Mouse (Mus musculus) limb, embryonic 14.5 days (tissue): ENCODE data around the gene Rad51b. TPM values are rescaled to one million over a fixed set of nuclear protein-coding genes. Genes with fewer than 3 reads are reported as not detected.

ENCODE experiments used
- ATAC-seq: fragments of 200-750 bp; cut with Nextera tagmentation; 2 replicates; pipeline ENCODE4 v1.8.0; 2017; ENCODE audit warnings: low read depth, moderate number of reproducible peaks, moderate TSS enrichment; ENCODE audit not compliant: low FRiP score
- DNase-seq: peaks from one replicate; pipeline ENCODE4 v3.0.0-alpha.2; 2015; ENCODE audit warnings: low spot score
- H3K27ac ChIP-seq: fragments of 300-500 bp; sonication (generic); replicated peaks from 2 replicates; pipeline ENCODE4 v1.5.1; 2014; ENCODE audit warnings: low read depth, mild to moderate bottlenecking, low read length, moderate library complexity, mixed read lengths
- H3K27me3 ChIP-seq: fragments of 300-500 bp; sonication (generic); 2 replicates; pipeline ENCODE4 v1.6.1; 2014; ENCODE audit warnings: low read length, mixed read lengths; ENCODE audit not compliant: control insufficient read depth, insufficient read depth
- H3K36me3 ChIP-seq: fragments of 300-500 bp; sonication (generic); 2 replicates; pipeline ENCODE4 v1.6.1; 2014; ENCODE audit warnings: mild to moderate bottlenecking, low read length, moderate library complexity, mixed read lengths; ENCODE audit not compliant: control insufficient read depth, insufficient read depth
- H3K4me1 ChIP-seq: fragments of 300-500 bp; sonication (generic); 2 replicates; pipeline ENCODE4 v1.6.1; 2014; ENCODE audit warnings: antibody characterized with exemption, low read length, mixed read lengths; ENCODE audit not compliant: control insufficient read depth, insufficient read depth
- H3K4me2 ChIP-seq: fragments of 300-500 bp; sonication (generic); replicated peaks from 2 replicates; pipeline ENCODE4 v1.6.1; 2014; ENCODE audit warnings: low read depth, mild to moderate bottlenecking, low read length, moderate library complexity; ENCODE audit not compliant: severe bottlenecking
- H3K4me3 ChIP-seq: fragments of 300-500 bp; sonication (generic); replicated peaks from 2 replicates; pipeline ENCODE4 v1.5.1; 2014; ENCODE audit warnings: low read length
- H3K9ac ChIP-seq: fragments of 300-500 bp; sonication (generic); 2 replicates; pipeline ENCODE4 v1.6.1; 2014; ENCODE audit warnings: mild to moderate bottlenecking, low read depth, low read length, moderate library complexity; ENCODE audit not compliant: severe bottlenecking
- H3K9me3 ChIP-seq: fragments of 300-500 bp; sonication (generic); 2 replicates; pipeline ENCODE4 v1.6.1; 2016; ENCODE audit warnings: low read length; ENCODE audit not compliant: control insufficient read depth
- POLR2A ChIP-seq: fragments of 200-500 bp; IDR thresholded peaks from 2 replicates; pipeline ENCODE4 v1.8.0; 2012; ENCODE audit warnings: inconsistent platforms, mild to moderate bottlenecking, moderate library complexity, borderline replicate concordance; ENCODE audit not compliant: insufficient read depth, insufficient read length; ENCODE audit errors: extremely low read depth
- WGBS: fragments of 180-500 bp; shearing (Covaris S2); extraction: QIAGEN DNeasy Blood & Tissue Kit; methylation state at CpG from one replicate; pipeline ENCODE4 v1.1.7; 2014; 5-methylcytosine and 5-hydroxymethylcytosine counted together
- polyA plus RNA-seq, 2 experiments: library from polyadenylated mRNA; depleted of rRNA in 1 of 2; stranded (reverse) in 1 of 2; unstranded in 1 of 2; fragments of >200 nt; fragmentation: Nextera tagmentation in 1 of 2; extraction: Ambion mirVana in 1 of 2; gene quantifications; 2 replicates each; pipeline versions ENCODE4 v1.2.1 to v1.2.3; 2012 to 2014

Rad51b gene
- polyA plus RNA-seq, 2 experiments, result 3.2 to 5.7 TPM

GRCm38 (mm10) chr12:79456251-79456650 lies 159.2 kb downstream of the Rad51b start:
- no peak for TF ChIP-seq POLR2A
- 72% methylated on average over 9 of the region's 9 CpGs for WGBS
- Histone ChIP-seq H3K4me2 (no peak overlapping the region), H3K4me1 (peaks cover 14% of the 10 kb centered on the region), H3K27me3 (no peaks in the 10 kb centered on the region), H3K9ac (no peak overlapping the region), H3K27ac (0 out of 2 replicates have a peak overlapping the region, but pooled peaks have one; percentile 13), H3K9me3 (no peaks in the 10 kb centered on the region), H3K36me3 (no peaks in the 10 kb centered on the region), H3K4me3 (no peak overlapping the region)
- ATAC-seq (no peak), DNase-seq (no peak)

GRCm38 (mm10) chr12:79463371-79463770 lies 166.3 kb downstream of the Rad51b start:
- Histone ChIP-seq H3K36me3 (no peaks in the 10 kb centered on the region), H3K4me1 (peaks cover 12% of the 10 kb centered on the region), H3K4me2 (no peak overlapping the region), H3K9me3 (no peaks in the 10 kb centered on the region), H3K4me3 (no peak overlapping the region), H3K27me3 (no peaks in the 10 kb centered on the region), H3K27ac (no peak overlapping the region), H3K9ac (no peak overlapping the region)
- no peak for TF ChIP-seq POLR2A
- ATAC-seq (no peak), DNase-seq (no peak)
- 58% methylated on average over 3 of the region's 3 CpGs for WGBS

- ATAC-seq, result no peak
- no peak for DNase-seq
Measured at GRCm38 (mm10) chr12:79470113-79470512, 173.0 kb downstream of the Rad51b start.

GRCm38 (mm10) chr12:79471868-79472267 lies 174.8 kb downstream of the Rad51b start:
- Histone ChIP-seq H3K9me3 (no peaks in the 10 kb centered on the region), H3K27me3 (no peaks in the 10 kb centered on the region), H3K4me3 (no peak overlapping the region), H3K4me2 (no peak overlapping the region), H3K9ac (no peak overlapping the region), H3K36me3 (no peaks in the 10 kb centered on the region), H3K27ac (no peak overlapping the region), H3K4me1 (peaks cover 7% of the 10 kb centered on the region)
- no peak for DNase-seq
- no peak for TF ChIP-seq POLR2A
- WGBS, result 82% methylated on average over 2 of the region's 2 CpGs
- ATAC-seq, result no peak

More at GRCm38 (mm10) chr12:79470113-79470512, 173.0 kb downstream of the Rad51b start:
- H3K27ac ChIP-seq, result no peak overlapping the region
- H3K4me2 ChIP-seq, result no peak overlapping the region
- H3K9ac ChIP-seq, result no peak overlapping the region
- peaks cover 9% of the 10 kb centered on the region for H3K4me1 ChIP-seq
- no peak overlapping the region for H3K4me3 ChIP-seq
- no peak for TF ChIP-seq POLR2A
- H3K36me3 ChIP-seq, result no peaks in the 10 kb centered on the region
- H3K27me3 ChIP-seq, result no peaks in the 10 kb centered on the region
- H3K9me3 ChIP-seq, result no peaks in the 10 kb centered on the region

DNA sequence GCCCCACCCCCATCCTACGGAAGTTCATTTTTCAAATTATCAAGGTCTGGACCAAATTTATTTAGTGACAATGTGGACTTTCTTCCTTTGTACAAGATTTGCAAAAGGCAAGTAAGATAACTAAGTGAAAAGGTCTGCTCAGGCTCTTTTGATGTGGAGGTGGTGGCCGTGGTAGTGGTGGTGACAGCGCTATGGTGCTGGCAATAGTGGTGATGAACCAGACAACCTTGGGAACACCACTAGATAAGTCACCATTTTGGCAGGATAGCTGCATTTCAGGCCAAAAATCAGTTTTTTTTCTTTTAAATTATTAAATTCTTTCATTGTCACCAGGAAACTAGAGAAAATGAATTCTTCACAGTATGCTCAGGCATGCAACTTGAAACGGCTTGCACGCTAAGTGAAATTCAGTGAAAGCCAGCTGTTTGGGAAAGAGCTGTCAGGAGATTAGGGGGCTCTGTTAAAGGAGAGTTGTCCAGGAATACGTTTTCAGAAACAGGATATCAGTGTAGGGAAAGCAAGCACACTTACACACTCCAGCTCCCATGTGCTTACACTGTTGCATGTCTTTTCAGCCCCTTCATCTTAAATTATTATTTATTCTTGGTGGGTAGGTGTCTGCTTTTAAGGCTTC lies 179.4 kb downstream of the Rad51b start:
- Histone ChIP-seq H3K9ac (no peak overlapping the region), H3K27ac (peak overlapping the region; percentile 72), H3K4me1 (peaks cover 24% of the 10 kb centered on the region)

More for the DNA sequence above, 179.4 kb downstream of the Rad51b start:
- Histone ChIP-seq H3K27me3 (no peaks in the 10 kb centered on the region), H3K36me3 (no peaks in the 10 kb centered on the region), H3K9me3 (no peaks in the 10 kb centered on the region), H3K4me2 (no peak overlapping the region), H3K4me3 (no peak overlapping the region)
- DNase-seq, result peak; percentile 63
- 43% methylated on average over 6 of the region's 6 CpGs for WGBS
- ATAC-seq, result peak; percentile 55
- TF ChIP-seq POLR2A, result no peak
